Mouse (Mus musculus): ENCODE data around the gene Sgf29. TPM values are rescaled to one million over a fixed set of nuclear protein-coding genes. Genes with fewer than 3 reads are reported as not detected.

Gene Sgf29
- polyA plus RNA-seq, 1 experiment, result 54.0 TPM

DNA sequence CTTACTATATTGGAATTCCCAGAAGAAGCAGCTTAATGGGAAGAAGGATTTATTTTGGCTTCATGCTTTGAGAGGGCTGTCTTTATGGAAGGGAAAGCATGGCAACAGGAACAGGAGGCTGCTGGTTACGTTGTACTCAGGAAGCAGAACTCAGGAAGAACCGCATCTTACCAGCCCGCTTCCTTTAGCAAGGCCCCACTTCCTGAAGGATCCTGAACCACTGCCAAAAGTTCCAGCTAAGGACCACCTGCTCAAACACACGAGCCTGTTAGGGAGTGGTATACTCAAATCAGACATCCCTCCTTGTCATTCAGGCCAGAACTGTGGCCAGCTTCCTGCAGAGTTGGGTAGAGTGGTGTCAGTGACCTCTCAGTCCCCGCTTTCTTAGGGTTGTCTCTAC is 19.3 kb downstream of the Sgf29 start:
- no peaks in the 10 kb centered on the region for H3K9me3 ChIP-seq (replicated peaks; ENCODE audit: control insufficient read depth, insufficient read depth, low read length, poor library complexity, severe bottlenecking)
- TF ChIP-seq POLR2A (IDR thresholded peaks at IDR 0.05; ENCODE audit: insufficient read depth, low read length) (no peak), CTCF (IDR thresholded peaks at IDR 0.05; ENCODE audit: low read depth, low read length) (no peak), EP300 (IDR thresholded peaks at IDR 0.05; ENCODE audit: insufficient read depth, low read depth, low read length) (no peak)
- no peak overlapping the region for H3K27ac ChIP-seq (ENCODE audit: insufficient read depth, low read length)
- H3K9ac ChIP-seq (ENCODE audit: low read depth, poor library complexity, severe bottlenecking), result no peak overlapping the region
- H3K27me3 ChIP-seq (ENCODE audit: control insufficient read depth, insufficient read depth, low read length, poor library complexity, severe bottlenecking), result no peaks in the 10 kb centered on the region
- no peaks in the 10 kb centered on the region for H3K4me1 ChIP-seq (ENCODE audit: control insufficient read depth, insufficient read depth, low read length)
- H3K4me3 ChIP-seq (ENCODE audit: low read depth, low read length), result no peak overlapping the region
- H3K36me3 ChIP-seq (ENCODE audit: control insufficient read depth, insufficient read depth, low read length, poor library complexity, severe bottlenecking), result peaks cover 12% of the 10 kb centered on the region

DNA sequence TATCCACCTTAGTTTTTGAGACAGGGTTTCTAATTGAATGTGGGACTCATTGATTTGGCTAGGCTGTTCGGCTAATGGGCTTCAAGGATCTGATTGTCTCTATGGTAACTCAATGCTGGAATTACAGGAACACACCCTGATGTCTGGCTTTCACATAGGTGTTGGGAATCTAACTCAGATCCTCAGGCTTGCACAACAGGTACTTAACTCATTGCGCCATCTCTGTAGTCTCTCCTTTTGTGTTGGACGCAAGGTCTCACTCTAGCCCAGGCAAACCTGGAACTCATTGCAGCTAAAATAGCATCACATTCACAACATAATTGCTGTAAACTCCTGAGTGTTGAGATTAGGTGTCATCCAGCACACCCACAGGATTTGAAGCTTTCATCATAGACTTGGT is 21.0 kb downstream of the Sgf29 start:
- Histone ChIP-seq H3K4me3 (ENCODE audit: low read depth, low read length) (no peak overlapping the region), H3K27ac (ENCODE audit: insufficient read depth, low read length) (no peak overlapping the region), H3K9me3 (replicated peaks; ENCODE audit: control insufficient read depth, insufficient read depth, low read length, poor library complexity, severe bottlenecking) (no peaks in the 10 kb centered on the region), H3K9ac (ENCODE audit: low read depth, poor library complexity, severe bottlenecking) (no peak overlapping the region), H3K4me1 (ENCODE audit: control insufficient read depth, insufficient read depth, low read length) (no peaks in the 10 kb centered on the region), H3K36me3 (ENCODE audit: control insufficient read depth, insufficient read depth, low read length, poor library complexity, severe bottlenecking) (peaks cover 15% of the 10 kb centered on the region), H3K27me3 (ENCODE audit: control insufficient read depth, insufficient read depth, low read length, poor library complexity, severe bottlenecking) (no peaks in the 10 kb centered on the region)
- no peak for TF ChIP-seq CTCF (IDR thresholded peaks at IDR 0.05; ENCODE audit: low read depth, low read length)
- no peak for TF ChIP-seq EP300 (IDR thresholded peaks at IDR 0.05; ENCODE audit: insufficient read depth, low read depth, low read length)
- TF ChIP-seq POLR2A (IDR thresholded peaks at IDR 0.05; ENCODE audit: insufficient read depth, low read length), result no peak

DNA sequence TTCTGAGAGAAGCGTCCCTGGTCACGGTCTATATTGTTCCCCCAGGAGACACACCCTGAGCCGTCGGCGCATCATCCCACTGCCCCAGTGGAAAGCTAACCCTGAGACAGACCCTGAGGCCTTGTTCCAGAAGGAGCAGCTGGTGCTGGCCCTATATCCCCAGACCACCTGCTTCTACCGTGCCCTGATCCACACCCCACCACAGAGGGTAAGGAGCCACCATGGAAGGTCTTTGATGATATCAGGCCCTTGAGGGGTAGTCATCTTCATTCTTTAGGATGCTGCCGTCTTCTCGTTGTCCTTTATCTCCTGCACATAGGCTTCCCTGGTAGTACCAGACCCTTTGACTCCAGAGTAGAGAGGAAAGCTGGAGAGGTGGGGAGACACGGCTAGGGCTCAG is 23.0 kb downstream of the Sgf29 start:
- Histone ChIP-seq H3K36me3 (ENCODE audit: control insufficient read depth, insufficient read depth, low read length, poor library complexity, severe bottlenecking) (peaks cover 9% of the 10 kb centered on the region; the same call in 1 of the 2 replicates), H3K4me1 (ENCODE audit: control insufficient read depth, insufficient read depth, low read length) (no peaks in the 10 kb centered on the region), H3K9ac (ENCODE audit: low read depth, poor library complexity, severe bottlenecking) (no peak overlapping the region), H3K27ac (ENCODE audit: insufficient read depth, low read length) (no peak overlapping the region), H3K27me3 (ENCODE audit: control insufficient read depth, insufficient read depth, low read length, poor library complexity, severe bottlenecking) (no peaks in the 10 kb centered on the region), H3K4me3 (ENCODE audit: low read depth, low read length) (no peak overlapping the region), H3K9me3 (replicated peaks; ENCODE audit: control insufficient read depth, insufficient read depth, low read length, poor library complexity, severe bottlenecking) (no peaks in the 10 kb centered on the region)
- TF ChIP-seq CTCF (IDR thresholded peaks at IDR 0.05; ENCODE audit: low read depth, low read length), result no peak
- no peak for TF ChIP-seq EP300 (IDR thresholded peaks at IDR 0.05; ENCODE audit: insufficient read depth, low read depth, low read length)
- TF ChIP-seq POLR2A (IDR thresholded peaks at IDR 0.05; ENCODE audit: insufficient read depth, low read length), result no peak

DNA sequence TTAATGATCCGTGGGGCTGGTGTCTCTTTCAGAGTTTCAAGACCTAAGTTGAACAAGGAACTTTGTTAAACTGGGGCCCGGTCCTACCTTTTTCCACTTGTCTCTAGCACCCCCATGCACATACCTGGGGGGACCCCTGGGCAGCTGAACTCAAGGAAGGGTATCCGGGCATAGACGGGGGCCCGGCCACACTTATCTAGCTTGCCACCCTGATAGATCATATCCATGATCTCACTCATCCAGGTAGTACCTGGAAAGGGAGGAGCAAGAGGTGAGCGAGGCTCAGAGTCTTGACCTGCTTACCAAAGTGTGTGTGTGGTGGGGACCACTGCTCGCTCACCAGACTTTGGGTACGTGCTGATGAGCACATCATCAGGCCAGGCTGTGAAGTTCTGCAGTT is 26.0 kb downstream of the Sgf29 start:
- Histone ChIP-seq H3K9me3 (replicated peaks; ENCODE audit: control insufficient read depth, insufficient read depth, low read length, poor library complexity, severe bottlenecking) (no peaks in the 10 kb centered on the region), H3K27me3 (ENCODE audit: control insufficient read depth, insufficient read depth, low read length, poor library complexity, severe bottlenecking) (no peaks in the 10 kb centered on the region), H3K36me3 (ENCODE audit: control insufficient read depth, insufficient read depth, low read length, poor library complexity, severe bottlenecking) (peaks cover 9% of the 10 kb centered on the region; the same call in 1 of the 2 replicates), H3K27ac (ENCODE audit: insufficient read depth, low read length) (no peak overlapping the region), H3K9ac (ENCODE audit: low read depth, poor library complexity, severe bottlenecking) (no peak overlapping the region), H3K4me1 (ENCODE audit: control insufficient read depth, insufficient read depth, low read length) (no peaks in the 10 kb centered on the region), H3K4me3 (ENCODE audit: low read depth, low read length) (no peak overlapping the region)
- TF ChIP-seq CTCF (IDR thresholded peaks at IDR 0.05; ENCODE audit: low read depth, low read length) (no peak), POLR2A (IDR thresholded peaks at IDR 0.05; ENCODE audit: insufficient read depth, low read length) (no peak), EP300 (IDR thresholded peaks at IDR 0.05; ENCODE audit: insufficient read depth, low read depth, low read length) (no peak)

DNA sequence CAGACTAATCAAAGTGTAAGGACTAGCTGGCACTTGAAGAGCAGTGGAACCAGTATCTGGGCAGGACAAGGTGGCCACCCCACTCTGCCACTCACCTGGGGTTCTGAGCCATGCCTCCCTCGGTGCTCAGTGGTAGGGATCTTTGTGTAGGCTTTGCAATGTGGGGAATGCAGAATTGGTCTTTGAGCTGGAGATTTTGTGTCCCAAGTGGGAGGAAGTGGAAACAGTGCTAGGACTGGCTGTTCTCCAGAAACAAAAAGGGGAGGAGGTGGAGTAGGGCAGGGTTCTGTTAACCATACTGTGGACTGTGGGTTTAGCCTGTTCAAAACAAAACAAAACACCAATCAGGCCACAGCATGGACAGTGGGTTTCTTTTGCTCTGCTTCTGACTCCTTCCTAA is 27.1 kb downstream of the Sgf29 start, which contains the start of gene Sult1a1:
Gene Sult1a1, minus strand, starts transcription at position 226 of the 400 bp plus-strand sequence.
- no peak for TF ChIP-seq CTCF (IDR thresholded peaks at IDR 0.05; ENCODE audit: low read depth, low read length)
- TF ChIP-seq POLR2A (IDR thresholded peaks at IDR 0.05; ENCODE audit: insufficient read depth, low read length), result no peak
- no peak for TF ChIP-seq EP300 (IDR thresholded peaks at IDR 0.05; ENCODE audit: insufficient read depth, low read depth, low read length)

DNA sequence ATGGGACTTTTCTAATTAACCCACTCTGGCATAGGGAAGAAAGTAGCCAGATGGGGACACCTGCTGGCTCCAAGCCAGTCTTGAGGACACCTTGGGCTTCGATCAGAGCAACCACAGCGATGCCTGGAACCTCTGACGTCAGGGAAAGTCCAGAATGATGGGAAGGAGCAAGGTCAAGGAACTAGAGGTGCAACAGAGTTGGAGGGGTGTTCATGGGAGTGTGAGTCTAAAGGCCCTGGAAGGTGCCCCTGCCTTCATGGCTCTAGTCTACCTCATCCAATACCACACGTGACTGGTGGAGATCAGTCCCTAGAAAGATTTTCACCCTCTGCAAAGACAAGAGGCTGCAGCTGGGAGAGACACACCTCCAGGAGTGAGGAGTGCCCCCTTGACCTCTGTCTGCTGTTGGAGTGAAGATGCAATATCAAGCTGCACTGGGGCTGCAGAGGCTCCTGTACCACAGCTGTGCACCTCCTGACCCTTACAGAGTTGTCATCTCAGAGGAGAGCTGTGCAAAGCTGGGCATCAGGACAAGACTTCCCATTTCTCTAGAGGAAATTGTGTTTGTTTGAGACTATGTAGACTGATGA is 27.6 kb downstream of the Sgf29 start:
- H3K36me3 ChIP-seq (ENCODE audit: control insufficient read depth, insufficient read depth, low read length, poor library complexity, severe bottlenecking), result peaks cover 9% of the 10 kb centered on the region; the same call in 1 of the 2 replicates
- no peaks in the 10 kb centered on the region for H3K27me3 ChIP-seq (ENCODE audit: control insufficient read depth, insufficient read depth, low read length, poor library complexity, severe bottlenecking)
- H3K4me3 ChIP-seq (ENCODE audit: low read depth, low read length), result no peak overlapping the region
- no peak for TF ChIP-seq CTCF (IDR thresholded peaks at IDR 0.05; ENCODE audit: low read depth, low read length)
- TF ChIP-seq EP300 (IDR thresholded peaks at IDR 0.05; ENCODE audit: insufficient read depth, low read depth, low read length), result no peak
- TF ChIP-seq POLR2A (IDR thresholded peaks at IDR 0.05; ENCODE audit: insufficient read depth, low read length), result no peak
- H3K27ac ChIP-seq (ENCODE audit: insufficient read depth, low read length), result no peak overlapping the region
- no peaks in the 10 kb centered on the region for H3K9me3 ChIP-seq (replicated peaks; ENCODE audit: control insufficient read depth, insufficient read depth, low read length, poor library complexity, severe bottlenecking)
- H3K4me1 ChIP-seq (ENCODE audit: control insufficient read depth, insufficient read depth, low read length), result no peaks in the 10 kb centered on the region
- no peak overlapping the region for H3K9ac ChIP-seq (ENCODE audit: low read depth, poor library complexity, severe bottlenecking)

More for the DNA sequence above, 27.1 kb downstream of the Sgf29 start, which contains the start of gene Sult1a1:
- no peak within 1 kb of the TSS for H3K27ac ChIP-seq (ENCODE audit: insufficient read depth, low read length)
- no peaks in the 10 kb centered on the region for H3K9me3 ChIP-seq (replicated peaks; ENCODE audit: control insufficient read depth, insufficient read depth, low read length, poor library complexity, severe bottlenecking)
- no peak within 1 kb of the TSS for H3K4me3 ChIP-seq (ENCODE audit: low read depth, low read length)
- H3K36me3 ChIP-seq (ENCODE audit: control insufficient read depth, insufficient read depth, low read length, poor library complexity, severe bottlenecking), result peaks cover 9% of the 10 kb centered on the region; the same call in 1 of the 2 replicates
- H3K9ac ChIP-seq (ENCODE audit: low read depth, poor library complexity, severe bottlenecking), result no peak within 1 kb of the TSS
- no peaks in the 10 kb centered on the region for H3K27me3 ChIP-seq (ENCODE audit: control insufficient read depth, insufficient read depth, low read length, poor library complexity, severe bottlenecking)
- no peaks in the 10 kb centered on the region for H3K4me1 ChIP-seq (ENCODE audit: control insufficient read depth, insufficient read depth, low read length)
